10 mouse cellular contexts compared by ENCODE assay signal in the genomic region with DNA sequence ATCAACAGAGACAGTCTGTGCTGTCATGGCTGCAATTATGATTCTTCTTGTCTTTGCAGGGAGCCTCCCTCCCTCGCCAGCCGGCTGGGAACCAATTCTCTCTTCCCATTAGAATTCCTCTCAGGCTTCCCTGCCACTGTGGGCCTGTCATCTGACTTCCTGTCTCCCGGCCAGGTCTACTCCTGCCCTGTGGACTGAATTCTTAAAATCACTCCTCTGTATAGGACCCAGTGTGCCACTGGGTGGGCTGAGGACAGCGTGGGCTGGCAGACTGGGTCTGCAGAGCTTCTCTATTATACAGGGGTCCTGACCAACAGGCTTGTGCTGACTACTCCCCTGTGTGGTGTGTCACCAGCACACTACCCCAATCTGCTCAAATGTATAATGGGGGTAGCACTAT.
A peak's percentile ranks its signal among the peaks of the same experiment; 100 is the strongest.
DNase-seq lines count a peak whose midpoint lies in the region; ATAC-seq lines count a peak whose summit lies in the region.
"Had no signal": no experiment of that assay in that cellular context is flagged by ENCODE, and none has a peak within 500 bp of the region (broad histone marks: within the 10 kb centered on the region; RNA-seq: fewer than 3 reads in every experiment).

No protein-coding gene starts in this region.

- no peaks in the 10 kb centered on the region for H3K27me3 ChIP-seq in intestine, embryonic 15.5 days (replicated peaks)

- H3K9ac ChIP-seq in intestine, embryonic 15.5 days = no peak overlapping the region

- no peak overlapping the region for H3K4me3 ChIP-seq in intestine, embryonic 15.5 days (replicated peaks)

- no peak for ATAC-seq in intestine, embryonic 15.5 days
- no peak for ATAC-seq in activated CD4-positive, CD25-positive, alpha-beta regulatory T cell, adult 4 months
- ATAC-seq: lung, postnatal 0 days had no signal

- H3K9me3 ChIP-seq in intestine, embryonic 15.5 days = no peaks in the 10 kb centered on the region

- no peaks in the 10 kb centered on the region for H3K4me1 ChIP-seq in intestine, embryonic 15.5 days (replicated peaks)

- H3K36me3 ChIP-seq in intestine, embryonic 15.5 days = no peaks in the 10 kb centered on the region

- H3K27ac ChIP-seq in intestine, embryonic 15.5 days = no peak overlapping the region

- peak; percentile 41 to 61 for DNase-seq in layer of hippocampus, adult 18-20 months (ENCODE audit: low spot score in 2 of 2)
- no peak for DNase-seq in layer of hippocampus, postnatal 25 days (ENCODE audit: extremely low spot score in 1 of 2, low spot score in 1 of 2)
- peak; percentile 48 to 50 for DNase-seq in frontal cortex, postnatal 10 days (ENCODE audit: low spot score in 2 of 2)
- peak; percentile 44 to 62 for DNase-seq in left cerebral cortex, postnatal 14 days (ENCODE audit: low spot score in 2 of 2)
- DNase-seq in right cerebral cortex, adult 2 months (ENCODE audit: low spot score in 2 of 2) = peak; percentile 21 to 34
- DNase-seq in kidney, postnatal 36 days = no peak
- DNase-seq: heart, postnatal 4 days had no signal

- intact Hi-C loops in left cerebral cortex, postnatal 14 days (cut with DNase I) = no loop called here

- WGBS in intestine, embryonic 15.5 days = 50% methylated on average over 4 of the region's 4 CpGs

- H3K4me2 ChIP-seq in intestine, embryonic 15.5 days (replicated peaks) = no peak overlapping the region

Comparison
In these comparisons a context has a peak if more than half of its experiments do, and no peak if none do; other contexts are left out.
1. DNase-seq: peak in layer of hippocampus, adult 18-20 months (2 of 2), frontal cortex, postnatal 10 days (2 of 2), left cerebral cortex, postnatal 14 days (2 of 2) and right cerebral cortex, adult 2 months (2 of 2); none in layer of hippocampus, postnatal 25 days (0 of 2) and kidney, postnatal 36 days (0 of 2).